Mouse (Mus musculus) heart, adult 8-10 months (tissue): ENCODE measurements around the gene Sec14l2. TPM values are rescaled to one million over a fixed set of nuclear protein-coding genes. Genes with fewer than 3 reads are reported as not detected.
"Not testable (repeated sequence)": the region's sequence is repeated elsewhere in the genome, so short reads cannot be mapped to it uniquely, and the experiment has no call there.

Experiments used
- DNase-seq: peaks from one replicate; pipeline ENCODE4 v3.0.0; 2022; ENCODE audit warnings: low spot score
- total RNA-seq, 4 experiments: library from RNA; stranded (reverse); gene quantifications; 2 replicates each; pipeline ENCODE4 v1.2.4; 2022

The Sec14l2 gene
- total RNA-seq, 4 experiments from 2014 or later, result 0.41 to 0.82 (median 0.60) TPM

DNA sequence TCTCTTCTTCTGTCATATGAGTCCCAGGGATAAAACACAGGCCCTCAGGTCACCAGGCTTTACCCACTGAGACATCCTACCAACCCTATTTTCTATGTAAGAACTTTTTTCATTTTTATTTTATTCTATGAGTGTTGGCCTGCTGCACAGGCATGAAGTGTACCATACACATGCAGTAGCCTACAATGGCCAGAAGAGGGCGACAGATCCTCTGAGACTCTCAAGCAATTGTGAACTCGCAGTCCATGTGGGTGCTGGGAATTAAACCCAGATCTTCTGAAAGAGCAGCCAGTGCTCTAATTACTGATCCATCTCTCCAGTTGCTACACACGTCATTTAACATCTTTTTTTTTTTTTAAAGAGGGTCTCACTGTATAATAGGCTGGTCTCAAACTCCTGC is 10.2 kb upstream of the Sec14l2 start:
- DNase-seq, result no peak

DNA sequence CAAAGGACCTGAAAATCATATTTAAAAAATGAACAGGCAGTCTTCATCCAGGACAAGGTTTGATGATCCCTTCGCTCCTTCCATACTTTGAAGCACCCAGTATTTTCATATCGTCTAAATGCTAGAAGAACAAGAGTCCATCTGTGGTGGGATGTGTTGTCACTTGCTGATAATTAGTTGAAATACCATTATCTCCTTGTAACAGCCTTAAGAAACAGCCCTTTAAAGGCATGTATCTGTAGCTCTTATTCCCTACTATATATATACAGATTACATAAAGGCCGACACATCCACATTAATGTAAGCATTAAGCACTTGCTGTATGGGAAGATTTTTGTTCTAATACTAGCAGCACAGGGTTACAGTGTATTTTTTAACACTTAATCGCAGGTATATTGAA is 5.2 kb upstream of the Sec14l2 start:
- DNase-seq, result not testable (repeated sequence)

- no peak for DNase-seq
These were observed 3.8 kb upstream of the Sec14l2 start for GRCm38 (mm10) chr11:4127059-4127458.

DNA sequence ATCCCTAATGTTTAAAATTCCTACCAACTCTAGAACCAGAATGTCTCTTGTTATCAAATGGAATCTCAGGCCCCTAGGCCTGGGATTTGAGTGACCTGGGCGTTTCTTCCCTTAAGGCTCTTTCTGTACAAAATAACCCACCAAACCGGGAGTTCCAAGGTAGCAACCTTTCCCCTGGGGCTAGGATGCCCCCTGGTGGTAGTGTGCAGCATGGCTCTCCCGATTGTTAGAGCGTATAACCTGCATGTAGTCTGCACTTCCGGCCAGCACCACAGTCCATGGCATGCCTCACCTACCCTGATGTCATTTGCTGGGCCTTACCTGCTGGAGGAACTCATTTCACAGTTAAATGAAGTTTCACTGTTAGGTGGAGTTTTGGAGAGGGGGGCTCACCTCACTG is 707 bp upstream of the Sec14l2 start:
- DNase-seq, result no peak

DNA sequence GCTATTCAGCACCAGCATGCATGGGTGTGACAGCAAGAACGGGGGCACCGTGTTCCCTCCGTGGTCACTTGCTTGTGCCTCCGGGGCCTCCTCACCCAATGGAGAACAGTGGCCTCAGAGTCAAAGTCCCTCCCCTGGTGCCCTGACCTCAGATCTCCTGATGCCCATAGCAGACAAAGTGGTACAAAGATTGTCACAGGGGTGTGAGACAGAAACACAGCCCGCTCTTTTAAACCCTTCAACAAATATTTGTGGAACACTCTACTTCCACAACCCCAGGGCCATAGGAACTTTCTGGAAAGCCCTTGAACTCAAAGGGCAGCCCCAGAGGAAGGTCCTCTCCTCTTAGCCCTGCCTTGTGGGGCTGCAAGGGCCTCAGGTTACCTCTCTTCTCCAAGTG is 989 bp downstream of the Sec14l2 start:
- DNase-seq, result no peak

DNA sequence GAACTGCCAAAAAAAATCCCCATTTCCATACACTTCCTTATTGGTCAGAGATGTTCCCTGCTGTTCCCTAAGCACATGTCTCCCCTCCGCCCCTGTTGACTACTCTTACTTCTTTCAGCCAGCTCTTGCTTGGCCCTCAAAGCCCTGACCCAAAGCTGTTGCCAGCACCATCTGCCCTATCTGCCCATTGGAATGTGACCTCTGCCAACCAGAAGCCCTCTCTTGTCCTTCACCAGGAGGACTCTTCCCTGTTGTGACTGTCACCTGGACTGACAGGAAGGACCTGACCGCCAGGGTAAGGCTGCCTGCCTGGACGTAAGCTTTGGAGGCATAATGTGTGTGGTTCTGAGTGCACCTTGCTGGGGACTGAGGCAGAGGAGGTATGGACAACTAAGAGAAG is 1.5 kb downstream of the Sec14l2 start:
- DNase-seq, result no peak

GRCm38 (mm10) chr11:4119635-4120034 is 3.6 kb downstream of the Sec14l2 start:
- no peak for DNase-seq

GRCm38 (mm10) chr11:4118081-4118921 is 4.9 kb downstream of the Sec14l2 start:
- DNase-seq, result peak; percentile 42

DNA sequence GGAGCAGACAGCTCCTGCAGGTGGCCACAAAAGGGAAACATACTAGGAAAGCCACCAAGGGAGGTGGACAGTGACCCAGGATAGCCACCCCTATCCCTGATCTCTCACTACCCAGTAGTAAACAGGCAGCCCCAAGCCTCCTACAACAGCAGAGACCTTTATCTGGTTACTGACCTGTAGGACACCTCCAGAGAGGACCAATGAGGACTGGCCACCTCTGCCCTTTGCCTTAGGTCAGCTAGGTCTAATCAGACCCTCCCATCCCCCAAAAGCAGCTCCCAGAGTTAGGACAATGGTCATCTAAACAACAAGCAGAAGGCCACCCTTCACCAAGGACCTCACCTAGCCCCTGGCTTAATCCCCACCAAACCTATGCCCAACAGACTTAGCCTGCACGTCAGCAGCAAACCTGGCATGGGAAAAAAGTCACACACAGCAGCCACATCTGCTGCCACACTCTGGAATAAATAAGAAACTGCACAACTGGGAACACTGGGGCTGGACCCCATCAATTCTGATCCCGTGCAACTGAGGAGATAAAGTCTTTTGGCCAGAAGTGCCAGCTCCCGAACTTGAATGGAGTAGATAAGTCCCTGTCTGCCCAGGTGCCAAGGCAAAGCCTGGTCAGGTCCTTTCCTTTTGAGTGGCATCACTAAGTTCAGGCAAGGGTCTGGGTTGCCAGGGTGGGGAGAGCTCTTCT is 5.7 kb downstream of the Sec14l2 start:
- DNase-seq, result no peak

- DNase-seq, result no peak
These were observed 6.6 kb downstream of the Sec14l2 start for GRCm38 (mm10) chr11:4116458-4117141.

DNA sequence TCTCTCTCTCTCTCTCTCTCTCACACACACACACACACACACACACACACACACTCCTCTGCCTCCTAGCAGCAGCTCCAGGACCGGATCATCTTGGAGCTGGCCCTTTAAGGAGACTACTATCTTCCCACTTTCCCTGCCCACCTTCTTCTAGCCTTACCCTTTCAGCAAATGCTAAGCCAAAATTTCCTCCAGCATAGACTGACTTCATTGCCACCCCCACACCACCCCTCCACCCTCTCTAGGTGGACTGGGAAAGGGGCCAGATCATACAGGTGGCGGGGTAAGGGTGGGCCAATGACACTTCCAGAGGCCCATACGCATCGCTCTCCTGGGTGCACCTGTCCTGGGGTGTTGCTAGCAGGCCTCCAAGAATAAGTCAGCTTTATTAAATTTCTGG is 7.8 kb downstream of the Sec14l2 start:
- no peak for DNase-seq

DNA sequence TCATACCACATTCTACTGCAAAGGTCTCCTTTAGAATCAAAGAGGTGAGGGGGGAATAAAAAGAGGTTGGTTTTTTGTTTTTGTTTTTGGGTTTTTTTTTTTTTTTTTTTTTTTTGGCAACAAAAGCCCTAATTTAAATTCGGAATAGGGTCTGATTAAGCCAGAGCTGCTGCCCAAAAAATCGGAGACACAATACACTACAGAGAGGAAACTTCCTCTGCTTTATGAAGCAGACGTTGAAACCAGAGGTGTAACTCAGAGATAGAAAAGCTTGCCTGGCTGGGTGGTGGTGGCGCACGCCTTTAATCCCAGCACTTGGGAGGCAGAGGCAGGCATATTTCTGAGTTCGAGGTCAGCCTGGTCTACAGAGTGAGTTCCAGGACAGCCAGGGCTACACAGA is 8.7 kb downstream of the Sec14l2 start:
- DNase-seq, result not testable (repeated sequence)

DNA sequence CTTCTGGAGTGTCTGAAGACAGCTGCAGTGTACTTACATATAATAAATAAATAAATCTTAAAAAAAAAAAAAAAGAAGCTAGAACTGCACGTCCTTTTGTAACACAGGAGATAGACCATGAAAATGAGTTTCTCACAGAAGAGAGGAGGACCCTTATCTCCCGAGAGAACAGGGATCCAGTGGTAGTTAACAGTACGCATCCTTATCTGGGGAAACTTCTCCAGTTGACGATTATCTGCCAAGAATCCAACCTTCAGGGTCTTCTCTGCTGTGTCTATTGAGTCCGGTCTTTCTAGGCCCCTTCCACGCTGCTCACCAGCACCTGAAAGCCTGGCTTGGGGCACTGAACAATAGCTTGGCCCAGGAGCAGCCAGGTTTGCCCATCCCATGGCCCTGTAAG is 9.2 kb downstream of the Sec14l2 start:
- no peak for DNase-seq

DNA sequence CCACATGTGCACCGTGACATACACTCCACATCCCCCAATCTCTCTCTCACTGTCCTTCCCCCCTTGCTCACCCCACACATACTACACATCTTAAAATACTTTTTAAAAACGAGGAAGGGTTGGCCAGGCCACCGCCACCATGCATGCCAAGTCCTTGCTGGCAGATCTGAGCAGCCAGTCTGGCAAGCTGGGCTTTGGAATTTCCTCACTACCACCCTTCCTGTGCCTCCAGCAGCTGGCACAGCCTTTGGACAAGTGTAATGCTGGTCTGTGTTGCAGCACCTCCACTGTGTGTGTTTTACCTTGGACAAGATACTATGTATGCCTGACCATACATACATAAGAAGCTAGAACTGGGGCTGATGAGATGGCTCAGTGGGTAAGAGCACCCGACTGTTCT is 9.7 kb downstream of the Sec14l2 start:
- no peak for DNase-seq

DNA sequence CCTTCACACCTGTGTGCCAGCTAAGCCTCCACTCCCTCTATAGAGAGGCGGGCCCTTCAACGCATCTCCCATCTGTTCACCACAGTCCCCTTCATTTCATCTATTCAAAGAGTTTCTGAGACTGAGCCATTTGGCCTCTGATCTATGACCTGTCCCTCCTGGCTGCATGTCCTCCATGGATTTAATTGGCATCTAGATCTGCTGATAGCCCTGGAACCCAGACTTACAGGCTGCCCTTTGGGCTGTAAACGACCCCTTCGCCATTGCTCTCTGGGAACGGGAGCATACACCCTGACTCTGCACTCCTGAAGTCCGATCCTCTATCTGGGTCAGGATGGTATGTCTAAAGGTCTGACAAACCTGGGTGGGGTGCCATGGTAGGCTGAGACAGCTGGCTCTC is 10.4 kb downstream of the Sec14l2 start:
- DNase-seq, result no peak

GRCm38 (mm10) chr11:4112033-4112432 is 11.2 kb downstream of the Sec14l2 start:
- no peak for DNase-seq

DNA sequence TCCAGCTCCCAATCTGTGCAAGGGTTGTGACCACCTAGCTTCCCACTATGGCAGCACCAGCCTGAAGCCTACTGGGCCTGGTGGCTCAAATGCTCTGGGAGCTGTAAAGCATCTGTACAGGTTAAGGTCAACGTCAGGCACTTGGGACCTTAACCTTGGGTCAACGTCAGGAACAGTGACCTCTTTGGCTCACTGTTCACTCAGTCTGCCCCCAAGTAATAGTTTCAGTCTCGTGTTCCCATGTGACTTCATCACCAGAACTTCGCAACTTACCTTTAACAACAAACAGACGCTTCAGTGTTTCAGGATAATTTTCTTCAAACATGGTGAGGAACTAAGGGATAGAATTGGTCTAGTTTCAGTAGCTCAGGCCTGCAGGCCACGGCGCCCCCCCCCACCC is 14.5 kb downstream of the Sec14l2 start:
- DNase-seq, result no peak

GRCm38 (mm10) chr11:4107901-4108300 is 15.3 kb downstream of the Sec14l2 start:
- not testable (repeated sequence) for DNase-seq

GRCm38 (mm10) chr11:4105444-4105843 is 17.8 kb downstream of the Sec14l2 start:
- no peak for DNase-seq

GRCm38 (mm10) chr11:4104989-4105388 is 18.2 kb downstream of the Sec14l2 start:
- DNase-seq, result no peak

DNA sequence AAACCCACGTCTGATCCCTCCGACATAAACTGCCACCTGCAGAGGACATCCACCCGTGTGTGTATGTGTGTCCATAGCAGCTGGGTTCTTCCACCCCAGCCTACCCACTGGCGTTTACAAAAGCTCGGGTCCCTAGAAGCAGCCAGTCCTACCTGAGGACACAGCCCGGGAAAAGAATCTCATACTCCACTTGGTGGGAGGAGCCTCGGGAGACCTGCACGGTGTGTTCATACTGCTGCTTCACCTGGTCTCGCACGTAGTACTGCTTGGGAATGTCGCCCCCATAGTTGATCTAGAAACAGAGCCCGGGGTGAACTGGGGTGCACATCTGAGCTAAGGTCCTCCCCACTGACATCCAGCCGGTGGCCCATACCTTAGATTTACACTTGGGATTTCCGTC is 19.7 kb downstream of the Sec14l2 start:
- DNase-seq, result no peak

- no peak for DNase-seq
These were observed 21.4 kb downstream of the Sec14l2 start for GRCm38 (mm10) chr11:4101851-4102250.

GRCm38 (mm10) chr11:4099447-4099846 is 23.8 kb downstream of the Sec14l2 start:
- DNase-seq, result no peak
